Mouse (Mus musculus) heart, adult 2 months (tissue): ENCODE data around the gene Med1.

ENCODE experiments used
- CTCF ChIP-seq: fragments of 200-600 bp; IDR thresholded peaks from 2 replicates; pipeline ENCODE4 v1.8.1; 2022; ENCODE audit warnings: antibody characterized with exemption, mild to moderate bottlenecking, moderate library complexity
- EP300 ChIP-seq: fragments of 200-500 bp; IDR thresholded peaks from 2 replicates; pipeline ENCODE4 v1.6.1; 2011; ENCODE audit warnings: low read depth, low read length, control low read depth; ENCODE audit not compliant: insufficient read depth
- POLR2A ChIP-seq: fragments of 200-500 bp; IDR thresholded peaks from 2 replicates; pipeline ENCODE4 v1.6.1; 2011; ENCODE audit warnings: mild to moderate bottlenecking, low read depth, low read length, control low read depth; ENCODE audit not compliant: insufficient read depth

GRCm38 (mm10) chr11:98113504-98113903 is 79.6 kb downstream of the Med1 start:
- peak; percentile 43 for TF ChIP-seq CTCF
- no peak for TF ChIP-seq EP300
- TF ChIP-seq POLR2A, result no peak
